Mouse (Mus musculus) stomach, embryonic 16.5 days (tissue): ENCODE measurements around the gene Tgif1. TPM values are rescaled to one million over a fixed set of nuclear protein-coding genes. Genes with fewer than 3 reads are reported as not detected.

ENCODE experiments used
- ATAC-seq: fragments of 200-750 bp; cut with Nextera tagmentation; 2 replicates; pipeline ENCODE4 v1.8.0; 2017; ENCODE audit warnings: moderate number of reproducible peaks, moderate TSS enrichment; ENCODE audit not compliant: insufficient read depth, low FRiP score
- H3K27ac ChIP-seq: fragments of 300-500 bp; sonication (generic); 2 replicates; pipeline ENCODE4 v1.5.1; 2014; ENCODE audit warnings: low read length
- H3K27me3 ChIP-seq: fragments of 300-500 bp; sonication (generic); 2 replicates; pipeline ENCODE4 v1.6.1; 2014; ENCODE audit warnings: low read length, control low read depth, mixed read lengths; ENCODE audit not compliant: control insufficient read depth, insufficient read depth
- H3K36me3 ChIP-seq: fragments of 300-500 bp; sonication (generic); 2 replicates; pipeline ENCODE4 v1.6.1; 2014; ENCODE audit warnings: low read length; ENCODE audit not compliant: control insufficient read depth, insufficient read depth
- H3K4me1 ChIP-seq: fragments of 300-500 bp; sonication (generic); 2 replicates; pipeline ENCODE4 v1.6.1; 2014; ENCODE audit warnings: low read length, control low read depth, mixed read lengths; ENCODE audit not compliant: control insufficient read depth, insufficient read depth
- H3K4me2 ChIP-seq: fragments of 300-500 bp; sonication (generic); 2 replicates; pipeline ENCODE4 v1.6.1; 2014; ENCODE audit warnings: low read depth, low read length, mixed read lengths
- H3K4me3 ChIP-seq: fragments of 300-500 bp; sonication (generic); replicated peaks from 2 replicates; pipeline ENCODE4 v1.5.1; 2014; ENCODE audit warnings: mild to moderate bottlenecking, low read length
- H3K9ac ChIP-seq: fragments of 300-500 bp; sonication (generic); 2 replicates; pipeline ENCODE4 v1.6.1; 2014; ENCODE audit warnings: low read length
- H3K9me3 ChIP-seq: fragments of 300-500 bp; sonication (generic); replicated peaks from 2 replicates; pipeline ENCODE4 v1.6.1; 2016; ENCODE audit warnings: low read length, control low read depth; ENCODE audit not compliant: control insufficient read depth
- WGBS: fragments of 180-500 bp; shearing (Covaris S2); extraction: QIAGEN DNeasy Blood & Tissue Kit; methylation state at CpG from one replicate; pipeline ENCODE4 v1.1.7; 2014; 5-methylcytosine and 5-hydroxymethylcytosine counted together
- polyA plus RNA-seq: library from polyadenylated mRNA; unstranded; fragments of >200 nt; fragmentation: Nextera tagmentation; extraction: Ambion mirVana; gene quantifications from 2 replicates; pipeline ENCODE4 v1.2.1, GENCODE M21; 2015

Gene Tgif1
- polyA plus RNA-seq, 1 experiment from 2014 or later = 56.5 TPM

DNA sequence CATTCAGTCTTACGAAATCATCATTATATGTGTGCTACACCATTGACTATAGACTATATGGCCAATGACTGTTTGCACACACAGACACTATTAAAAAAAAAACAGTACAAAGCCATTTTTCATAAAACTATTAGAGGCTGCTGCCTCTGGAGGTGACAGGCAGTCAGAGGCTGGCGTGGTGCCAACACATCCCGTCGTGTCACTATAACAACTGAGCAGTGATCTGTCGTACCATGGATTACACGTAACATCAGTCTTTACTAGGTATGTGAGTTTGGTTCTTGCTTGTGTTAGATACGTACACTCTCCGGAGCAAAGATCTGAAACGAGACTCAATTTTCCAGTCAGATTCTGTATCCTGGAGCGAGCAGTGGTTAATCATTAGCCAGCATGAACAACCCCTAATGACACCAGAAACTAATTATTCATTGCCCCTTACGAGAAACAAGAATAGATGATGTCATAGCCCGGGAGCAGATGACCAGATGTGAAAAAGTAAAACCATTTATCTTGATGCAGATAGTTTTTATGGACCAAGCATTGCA is 3.6 kb upstream of the Tgif1 start:
- 42% methylated on average over 12 of the region's 12 CpGs for WGBS
- Histone ChIP-seq H3K27ac (no peak overlapping the region), H3K27me3 (no peaks in the 10 kb centered on the region), H3K9me3 (no peaks in the 10 kb centered on the region), H3K9ac (no peak overlapping the region), H3K4me1 (peaks cover 6% of the 10 kb centered on the region; the same call in 1 of the 2 replicates), H3K4me3 (no peak overlapping the region), H3K4me2 (no peak overlapping the region), H3K36me3 (no peaks in the 10 kb centered on the region)
- no peak for ATAC-seq

DNA sequence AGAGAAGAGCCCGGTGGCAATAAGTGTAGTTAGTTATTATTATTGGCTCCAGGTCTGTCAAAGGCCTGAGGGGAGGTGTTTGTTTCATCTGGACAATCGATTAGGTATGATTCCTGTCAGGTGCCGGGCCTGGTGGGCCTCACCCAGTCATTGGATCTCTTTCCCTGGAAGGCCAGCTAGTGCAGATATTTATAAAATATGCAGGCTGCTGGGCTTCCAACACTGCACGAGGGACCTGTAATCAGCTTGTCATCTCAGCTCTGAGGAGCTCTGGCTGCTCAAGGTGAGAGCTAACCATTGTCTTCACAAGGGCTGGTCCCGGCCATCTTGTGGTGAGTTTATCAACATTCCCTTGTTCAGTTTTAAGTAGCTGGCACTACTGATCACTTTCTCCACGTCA is 675 bp upstream of the Tgif1 start:
- no peak for ATAC-seq
- WGBS = 25% methylated on average over 6 of the region's 6 CpGs
- peaks cover 6% of the 10 kb centered on the region; the same call in 1 of the 2 replicates for H3K4me1 ChIP-seq
- H3K27me3 ChIP-seq = no peaks in the 10 kb centered on the region
- peak overlapping the region; percentile 96 for H3K4me2 ChIP-seq
- H3K4me3 ChIP-seq = peak overlapping the region; percentile 64
- H3K27ac ChIP-seq = peak overlapping the region; percentile 99
- H3K9me3 ChIP-seq = no peaks in the 10 kb centered on the region
- peak overlapping the region; percentile 89 for H3K9ac ChIP-seq
- no peaks in the 10 kb centered on the region for H3K36me3 ChIP-seq

DNA sequence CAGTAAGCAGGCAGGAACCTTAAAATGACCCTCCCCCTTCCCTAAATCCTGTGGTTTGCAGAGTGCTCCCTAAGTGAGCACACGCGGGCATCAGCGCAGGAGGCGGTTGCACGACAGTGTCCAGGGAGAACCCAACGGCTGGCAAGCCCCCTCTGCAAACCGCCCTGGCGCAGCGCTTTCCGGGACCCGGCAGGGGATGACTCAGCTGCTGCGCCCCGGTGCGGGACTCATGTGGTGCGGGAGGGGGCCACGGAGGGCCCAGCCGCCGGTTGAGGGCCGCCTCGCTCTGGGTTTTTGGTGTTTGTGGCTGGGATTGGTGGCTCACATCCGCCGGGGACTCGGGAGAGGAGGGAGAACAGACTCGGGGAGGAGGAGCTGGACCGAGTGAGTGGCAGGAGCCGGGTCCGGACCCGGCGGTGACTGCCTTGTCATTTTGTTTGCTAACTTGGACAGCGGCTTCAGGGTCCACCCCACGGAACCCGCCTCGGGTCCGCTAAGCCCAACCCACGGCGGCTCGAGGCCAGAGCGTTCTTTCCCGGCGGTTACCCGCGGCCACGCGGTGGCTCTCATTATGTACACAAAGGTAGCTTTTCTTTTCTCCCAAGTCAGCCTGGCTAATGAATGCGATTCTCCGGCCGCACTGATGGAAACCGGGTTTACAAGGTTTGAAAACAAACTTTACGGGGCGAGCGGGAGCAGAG is 510 bp downstream of the Tgif1 start:
- peak overlapping the region; percentile 96 for H3K4me2 ChIP-seq
- peak overlapping the region; percentile 99 for H3K27ac ChIP-seq
- peaks cover 6% of the 10 kb centered on the region; the same call in 1 of the 2 replicates for H3K4me1 ChIP-seq
- peak; percentile 69 for ATAC-seq
- H3K27me3 ChIP-seq = no peaks in the 10 kb centered on the region
- peak overlapping the region; percentile 64 for H3K4me3 ChIP-seq
- no peaks in the 10 kb centered on the region for H3K36me3 ChIP-seq
- no peaks in the 10 kb centered on the region for H3K9me3 ChIP-seq
- WGBS = under 1% methylated on average over 51 of the region's 51 CpGs
- H3K9ac ChIP-seq = peak overlapping the region; percentile 89

DNA sequence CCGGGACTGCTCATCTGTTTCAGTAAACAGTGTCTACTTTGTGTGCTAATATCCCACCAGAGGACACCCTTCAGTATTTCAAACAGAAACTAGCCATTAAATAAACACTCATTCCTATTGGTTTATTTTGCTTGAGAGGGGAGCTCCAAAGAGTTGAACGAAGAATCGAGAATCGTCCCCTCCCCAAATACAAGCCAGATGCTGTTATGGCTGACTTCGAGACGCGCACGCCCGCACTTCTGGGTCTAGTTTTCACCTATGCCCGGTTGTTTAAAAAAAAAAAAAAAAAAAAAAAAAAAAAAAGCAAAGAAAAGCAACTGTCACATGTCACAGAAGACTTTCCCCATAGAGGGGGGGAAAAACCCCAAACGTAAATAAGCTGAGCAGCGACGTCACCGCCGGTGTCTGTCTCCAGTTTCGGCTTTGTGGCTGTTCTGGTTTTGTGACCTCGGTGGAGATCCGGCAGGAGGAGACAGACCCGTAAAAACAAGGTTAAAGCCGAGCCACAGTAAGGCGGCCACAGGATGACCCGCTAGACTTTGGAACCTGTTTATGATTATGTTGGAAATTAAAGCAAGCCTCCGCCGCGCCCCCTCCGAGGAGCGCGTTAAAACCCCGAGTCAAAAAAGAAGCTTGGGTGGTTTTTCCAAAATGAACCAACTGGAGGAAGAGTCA is 1.2 kb downstream of the Tgif1 start:
- WGBS = under 1% methylated on average over 29 of the region's 29 CpGs
- Histone ChIP-seq H3K9me3 (no peaks in the 10 kb centered on the region), H3K4me2 (peak overlapping the region; percentile 96), H3K4me3 (peak overlapping the region; percentile 64), H3K27me3 (no peaks in the 10 kb centered on the region), H3K9ac (peak overlapping the region; percentile 89), H3K4me1 (peaks cover 6% of the 10 kb centered on the region; the same call in 1 of the 2 replicates), H3K36me3 (no peaks in the 10 kb centered on the region), H3K27ac (peak overlapping the region; percentile 99)
- ATAC-seq = no peak

GRCm38 (mm10) chr17:70850996-70851991 is 2.1 kb downstream of the Tgif1 start:
- Histone ChIP-seq H3K9me3 (no peaks in the 10 kb centered on the region), H3K36me3 (no peaks in the 10 kb centered on the region), H3K4me1 (peaks cover 7% of the 10 kb centered on the region; the same call in 1 of the 2 replicates), H3K4me2 (peak overlapping the region; percentile 96), H3K27me3 (no peaks in the 10 kb centered on the region), H3K27ac (peak overlapping the region; percentile 99), H3K4me3 (peak overlapping the region; percentile 64), H3K9ac (peak overlapping the region; percentile 89)
- peak; percentile 72 for ATAC-seq
- WGBS = 0% methylated on average over 54 of the region's 54 CpGs

DNA sequence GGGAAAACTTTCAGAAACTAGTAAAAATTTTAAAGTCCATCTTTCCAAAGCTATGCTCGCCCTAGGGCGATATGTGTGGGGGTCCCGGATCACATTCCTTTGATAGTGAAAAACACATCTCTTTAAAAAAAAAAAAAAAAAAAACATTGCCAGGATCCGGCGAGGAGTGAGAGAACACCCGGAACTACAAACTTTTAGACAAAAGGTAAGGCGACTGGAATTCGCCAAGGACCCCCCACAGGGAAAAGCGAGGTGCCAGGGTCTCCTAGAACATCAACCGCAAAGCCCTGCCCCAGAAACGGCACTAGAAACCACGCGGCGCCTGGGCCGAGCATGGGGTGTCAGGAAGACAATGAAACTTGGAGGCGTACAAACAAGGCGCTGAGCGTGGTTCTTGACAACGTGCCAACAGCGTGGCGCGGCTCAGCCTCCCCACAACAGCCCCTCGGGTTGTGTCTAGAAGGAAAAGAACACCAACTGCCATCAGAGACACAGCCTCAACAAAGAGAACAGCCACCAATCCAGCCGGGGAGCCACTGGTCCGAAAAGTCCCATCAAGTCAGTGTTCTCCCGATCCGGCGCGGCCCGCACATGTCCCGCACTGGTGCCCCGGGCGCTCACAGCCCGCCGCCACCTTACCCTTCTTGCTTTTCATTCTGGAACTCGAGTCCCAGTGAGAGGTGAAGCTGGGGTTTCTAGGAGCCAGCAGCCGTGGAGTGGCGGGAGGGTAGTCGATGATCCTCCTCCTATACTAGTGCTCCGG is 2.9 kb downstream of the Tgif1 start:
- Histone ChIP-seq H3K4me3 (peak overlapping the region; percentile 64), H3K9me3 (no peaks in the 10 kb centered on the region), H3K27ac (peak overlapping the region; percentile 99), H3K27me3 (no peaks in the 10 kb centered on the region), H3K4me2 (peak overlapping the region; percentile 96), H3K4me1 (peaks cover 13% of the 10 kb centered on the region), H3K36me3 (no peaks in the 10 kb centered on the region), H3K9ac (peak overlapping the region; percentile 89)
- ATAC-seq = peak; percentile 2; the same call in 1 of the 2 replicates
- under 1% methylated on average over 40 of the region's 40 CpGs for WGBS

DNA sequence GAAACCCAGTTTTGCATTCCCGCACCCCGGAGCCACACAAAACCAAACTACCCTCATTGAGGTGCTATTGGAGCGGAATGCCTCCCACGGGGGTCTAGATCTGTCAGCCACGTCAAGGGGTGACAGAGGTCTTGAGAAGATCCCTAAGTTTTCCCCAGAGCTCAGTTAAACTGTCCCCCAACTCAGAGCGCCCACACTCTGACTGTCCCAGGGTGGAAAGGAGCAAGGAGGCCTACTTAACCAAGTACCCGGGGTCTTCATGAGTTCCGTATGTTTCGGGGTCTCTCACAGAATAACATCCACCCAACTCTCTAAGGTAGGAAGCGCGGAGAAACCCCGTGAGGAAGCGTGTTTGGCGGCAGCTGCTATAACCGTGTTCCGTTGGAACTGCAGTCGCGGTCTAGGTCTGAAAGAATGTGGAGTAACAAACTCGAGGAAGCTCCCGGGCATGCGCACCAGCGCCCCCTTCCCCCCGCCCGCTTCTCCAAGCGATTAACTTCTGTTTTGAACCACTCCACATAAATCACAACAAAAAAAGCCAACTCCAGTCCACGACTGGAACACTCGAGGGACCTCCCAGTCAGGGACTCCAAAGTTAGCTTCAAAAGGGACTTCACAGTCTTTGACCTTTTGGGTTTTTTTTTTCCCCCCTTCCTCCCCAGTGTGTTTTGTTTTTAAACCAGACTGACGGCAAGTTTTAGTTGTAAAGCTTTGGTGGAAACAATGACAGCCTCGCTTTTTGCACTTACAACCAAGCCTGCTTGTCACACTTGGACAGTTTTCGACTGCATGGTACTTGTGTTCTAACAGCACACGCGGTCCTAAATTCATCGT is 3.7 kb downstream of the Tgif1 start:
- H3K4me1 ChIP-seq = peaks cover 21% of the 10 kb centered on the region
- H3K4me2 ChIP-seq = peak overlapping the region; percentile 96
- H3K9ac ChIP-seq = peak overlapping the region; percentile 89
- peak overlapping the region; percentile 64 for H3K4me3 ChIP-seq
- peak overlapping the region; percentile 99 for H3K27ac ChIP-seq
- peak; percentile 7; the same call in 1 of the 2 replicates for ATAC-seq
- no peaks in the 10 kb centered on the region for H3K36me3 ChIP-seq
- under 1% methylated on average over 33 of the region's 33 CpGs for WGBS
- no peaks in the 10 kb centered on the region for H3K27me3 ChIP-seq
- no peaks in the 10 kb centered on the region for H3K9me3 ChIP-seq
